Mouse (Mus musculus) cerebellum, adult 2 months (tissue): Measurements from ENCODE around the gene Tec.

ENCODE experiments used
- CTCF ChIP-seq: fragments of 200-500 bp; IDR thresholded peaks from 2 replicates; pipeline ENCODE4 v1.5.1; 2011; ENCODE audit warnings: low read depth, mild to moderate bottlenecking, control low read depth, low read length, moderate library complexity, borderline replicate concordance; ENCODE audit not compliant: insufficient read depth
- POLR2A ChIP-seq: fragments of 200-500 bp; IDR thresholded peaks from 2 replicates; pipeline ENCODE4 v1.6.1; 2011; ENCODE audit warnings: low read length, control low read depth, borderline replicate concordance; ENCODE audit not compliant: insufficient read depth

GRCm38 (mm10) chr5:72838976-72839375 is 29.3 kb downstream of the Tec start:
- TF ChIP-seq CTCF: no peak
- no peak for TF ChIP-seq POLR2A
